Mouse (Mus musculus) gastrocnemius, adult 2 months (tissue): ENCODE measurements around the gene Fam196a. TPM values are rescaled to one million over a fixed set of nuclear protein-coding genes. Genes with fewer than 3 reads are reported as not detected.

Source experiments
- DNase-seq: peaks from one replicate; pipeline ENCODE4 v3.0.0; 2022
- H3K27ac ChIP-seq: fragments of 200-600 bp; 2 replicates; pipeline ENCODE4 v1.8.1; 2022; ENCODE audit warnings: mild to moderate bottlenecking
- H3K4me3 ChIP-seq: fragments of 200-600 bp; 2 replicates; pipeline ENCODE4 v1.8.1; 2022; ENCODE audit warnings: mild to moderate bottlenecking, moderate library complexity
- CTCF ChIP-seq: fragments of 200-600 bp; IDR thresholded peaks from 2 replicates; pipeline ENCODE4 v1.8.1; 2022; ENCODE audit warnings: antibody characterized with exemption, mild to moderate bottlenecking, moderate library complexity
- intact Hi-C: fragments of 180-260 bp; cut with DNase I; formaldehyde crosslinking; loops from one replicate; pipeline ENCODE4 v1.15.1; 2025
- total RNA-seq, 2 experiments: library from RNA; stranded (reverse); gene quantifications; 2 replicates each; pipeline ENCODE4 v1.2.3; 2021

Gene Fam196a
- total RNA-seq, 2 experiments from 2014 or later = 0.17 TPM; not detected in 1

- TF ChIP-seq CTCF = peak; percentile 50
- intact Hi-C loops = no loop called here
- peak; percentile 16 for DNase-seq
- Histone ChIP-seq H3K4me3 (no peak overlapping the region), H3K27ac (no peak overlapping the region)
Observed at GRCm38 (mm10) chr7:134892972-134893371, 45.3 kb downstream of the Fam196a start.

- H3K4me3 ChIP-seq = no peak overlapping the region
- no peak overlapping the region for H3K27ac ChIP-seq
- TF ChIP-seq CTCF = no peak
- intact Hi-C loops = no loop called here
- no peak for DNase-seq
Observed at GRCm38 (mm10) chr7:134892449-134892871, 45.8 kb downstream of the Fam196a start.

- TF ChIP-seq CTCF = no peak
- H3K4me3 ChIP-seq = no peak overlapping the region
- intact Hi-C loops = no loop called here
Observed at GRCm38 (mm10) chr7:134883516-134883915, 54.7 kb downstream of the Fam196a start.

DNA sequence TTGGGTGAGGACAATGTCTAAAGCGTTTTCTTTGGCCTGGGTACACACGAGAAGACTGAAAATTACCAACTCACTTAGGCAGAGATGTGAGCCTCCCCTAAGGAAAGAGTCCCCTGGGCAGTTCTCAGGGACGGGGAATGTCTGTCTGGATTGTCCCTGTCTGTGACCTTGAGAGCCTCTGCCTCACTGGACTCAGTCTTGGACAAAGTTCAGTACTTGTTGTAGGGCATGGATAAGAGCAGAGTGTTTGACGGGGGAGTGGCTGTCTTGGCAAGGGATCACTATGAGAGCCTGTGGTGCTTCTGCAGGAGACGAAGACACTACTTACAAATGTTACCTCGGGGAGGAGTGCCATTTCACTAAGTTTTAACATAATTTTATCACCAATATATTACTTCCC, 57.8 kb downstream of the Fam196a start:
- TF ChIP-seq CTCF = no peak
- no peak overlapping the region for H3K4me3 ChIP-seq
- no peak for DNase-seq
- no peak overlapping the region for H3K27ac ChIP-seq
- intact Hi-C loops = no loop called here

More at GRCm38 (mm10) chr7:134883516-134883915, 54.7 kb downstream of the Fam196a start:
- DNase-seq = no peak
- no peak overlapping the region for H3K27ac ChIP-seq

- H3K4me3 ChIP-seq = no peak overlapping the region
- no peak for DNase-seq
- H3K27ac ChIP-seq = no peak overlapping the region
- intact Hi-C loops = no loop called here
- TF ChIP-seq CTCF = no peak
Observed at GRCm38 (mm10) chr7:134878985-134879384, 59.2 kb downstream of the Fam196a start.

GRCm38 (mm10) chr7:134872981-134873380, 65.2 kb downstream of the Fam196a start:
- H3K4me3 ChIP-seq = no peak overlapping the region
- no peak for DNase-seq
- no peak overlapping the region for H3K27ac ChIP-seq
- intact Hi-C loops = no loop called here
- TF ChIP-seq CTCF = no peak

GRCm38 (mm10) chr7:134872511-134872910, 65.7 kb downstream of the Fam196a start:
- intact Hi-C loops = no loop called here
- no peak overlapping the region for H3K4me3 ChIP-seq
- no peak for DNase-seq
- H3K27ac ChIP-seq = no peak overlapping the region
- TF ChIP-seq CTCF = no peak

DNA sequence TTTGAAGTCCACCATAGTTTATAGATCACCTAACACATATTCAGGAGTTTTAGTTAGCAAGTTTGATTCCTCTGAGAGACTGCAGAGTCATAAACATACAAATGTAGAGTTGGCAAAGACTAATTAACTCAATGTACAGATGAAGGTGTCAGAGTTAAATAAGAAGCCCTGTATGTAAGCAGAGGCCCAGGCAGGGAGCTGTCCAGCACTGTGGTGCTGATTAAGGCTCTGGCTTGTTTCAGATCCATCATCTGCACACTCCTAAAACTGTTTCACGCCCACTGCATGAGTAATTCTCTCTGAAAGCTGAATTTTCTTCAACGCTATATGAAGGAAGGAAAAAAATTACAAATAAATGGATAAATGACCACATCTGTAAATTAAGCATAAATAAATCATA, 74.1 kb downstream of the Fam196a start:
- TF ChIP-seq CTCF = no peak
- Histone ChIP-seq H3K27ac (no peak overlapping the region), H3K4me3 (no peak overlapping the region)
- intact Hi-C loops = no loop called here
- DNase-seq = peak; percentile 38

DNA sequence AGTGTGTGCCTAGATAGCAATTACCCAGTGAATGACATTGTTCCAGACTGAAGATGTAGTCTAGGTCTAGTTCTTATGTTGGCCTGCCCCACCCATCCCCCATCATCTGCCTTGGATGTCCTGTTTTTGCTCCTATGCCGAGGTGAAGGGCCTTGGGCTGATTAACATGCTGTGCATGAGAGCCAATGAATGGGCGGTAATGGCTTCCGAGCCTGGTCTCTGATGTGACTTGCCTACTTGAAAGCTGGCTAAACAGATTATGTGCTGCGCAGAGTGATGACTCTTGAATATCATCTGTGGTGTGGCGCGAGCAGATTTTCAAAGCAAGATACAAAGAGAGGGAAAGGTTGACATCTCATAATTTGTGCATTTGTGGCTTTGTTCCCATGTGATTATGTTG, 76.2 kb downstream of the Fam196a start:
- Histone ChIP-seq H3K27ac (no peak overlapping the region), H3K4me3 (no peak overlapping the region)
- no peak for DNase-seq
- intact Hi-C loops = no loop called here
- TF ChIP-seq CTCF = no peak

DNA sequence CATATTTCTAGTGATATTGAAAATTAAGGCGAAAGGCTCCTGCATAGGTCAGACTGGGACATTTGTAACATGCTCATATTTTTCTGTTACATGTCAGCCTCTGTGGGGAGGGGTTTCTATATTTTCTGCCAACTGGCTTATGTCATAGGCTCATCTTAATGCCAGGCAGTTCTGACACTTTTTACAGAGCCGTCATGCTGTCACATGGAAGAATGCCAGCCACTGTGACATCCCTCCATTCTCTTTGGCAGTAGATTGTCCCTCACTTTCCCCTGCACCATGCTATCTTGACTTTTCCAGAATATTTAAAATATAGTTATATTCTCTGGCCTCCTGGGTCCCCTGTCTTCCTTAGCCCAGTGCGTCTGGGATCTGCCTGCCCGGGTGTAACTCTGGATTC, 95.5 kb downstream of the Fam196a start:
- intact Hi-C loops = no loop called here
- DNase-seq = no peak
- no peak overlapping the region for H3K27ac ChIP-seq
- no peak overlapping the region for H3K4me3 ChIP-seq
- no peak for TF ChIP-seq CTCF

DNA sequence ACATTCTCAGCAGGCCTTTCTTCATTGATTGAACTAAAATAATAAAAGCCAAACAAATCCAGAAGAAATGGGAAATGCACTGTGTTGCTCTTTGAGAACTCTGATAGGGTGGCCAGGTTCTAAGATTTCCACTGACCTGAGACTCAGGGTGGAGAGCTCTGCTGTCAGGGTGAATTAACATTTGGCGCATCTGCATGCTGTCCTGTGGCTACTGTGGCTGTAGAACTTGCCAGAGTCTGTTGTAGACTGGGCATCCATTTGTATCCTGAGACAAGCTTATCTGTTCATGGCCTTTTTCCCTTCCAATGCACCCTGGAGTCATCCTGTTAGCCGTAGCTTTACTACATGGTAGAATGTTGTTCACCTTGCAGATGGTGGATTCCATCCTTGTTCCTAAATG, 98.2 kb downstream of the Fam196a start:
- no peak for DNase-seq
- no peak overlapping the region for H3K27ac ChIP-seq
- no peak for TF ChIP-seq CTCF
- intact Hi-C loops = no loop called here
- H3K4me3 ChIP-seq = no peak overlapping the region
